Mouse (Mus musculus): ENCODE data around the gene Hbb-bt. TPM values are rescaled to one million over a fixed set of nuclear protein-coding genes. Genes with fewer than 3 reads are reported as not detected.
"Not testable (repeated sequence)": the region's sequence is repeated elsewhere in the genome, so short reads cannot be mapped to it uniquely, and the experiment has no call there.

Gene Hbb-bt
- polyA plus RNA-seq, 1 experiment, result 7.2 TPM

- Histone ChIP-seq H3K27me3 (ENCODE audit: control insufficient read depth, insufficient read depth, low read length) (no peaks in the 10 kb centered on the region), H3K27ac (ENCODE audit: insufficient read depth, low read depth, low read length) (no peak overlapping the region), H3K4me1 (ENCODE audit: control insufficient read depth, insufficient read depth, insufficient read length, low read length) (no peaks in the 10 kb centered on the region), H3K4me3 (ENCODE audit: low read depth, low read length) (no peak overlapping the region), H3K36me3 (ENCODE audit: control insufficient read depth, insufficient read depth, low read length) (no peaks in the 10 kb centered on the region)
- WGBS, result 14% methylated on average over 1 of the region's 1 CpGs
- TF ChIP-seq POLR2A (IDR thresholded peaks at IDR 0.05; ENCODE audit: low read depth, low read length) (no peak), CTCF (IDR thresholded peaks at IDR 0.05; ENCODE audit: extremely low read depth, insufficient read length, insufficient replicate concordance, low read depth, low read length) (no peak)
These were observed 1.6 kb downstream of the Hbb-bt start for GRCm38 (mm10) chr7:103812174-103812573.

- TF ChIP-seq POLR2A (IDR thresholded peaks at IDR 0.05; ENCODE audit: low read depth, low read length) (no peak), CTCF (IDR thresholded peaks at IDR 0.05; ENCODE audit: extremely low read depth, insufficient read length, insufficient replicate concordance, low read depth, low read length) (no peak)
- Histone ChIP-seq H3K27ac (ENCODE audit: insufficient read depth, low read depth, low read length) (no peak overlapping the region), H3K4me1 (ENCODE audit: control insufficient read depth, insufficient read depth, insufficient read length, low read length) (no peaks in the 10 kb centered on the region), H3K4me3 (ENCODE audit: low read depth, low read length) (no peak overlapping the region), H3K36me3 (ENCODE audit: control insufficient read depth, insufficient read depth, low read length) (no peaks in the 10 kb centered on the region), H3K27me3 (ENCODE audit: control insufficient read depth, insufficient read depth, low read length) (no peaks in the 10 kb centered on the region)
- WGBS, result 100% methylated on average over 1 of the region's 1 CpGs
These were observed 2.5 kb downstream of the Hbb-bt start for GRCm38 (mm10) chr7:103811223-103811845.

GRCm38 (mm10) chr7:103810746-103811145, 3.0 kb downstream of the Hbb-bt start:
- no peaks in the 10 kb centered on the region for H3K4me1 ChIP-seq (ENCODE audit: control insufficient read depth, insufficient read depth, insufficient read length, low read length)
- no peak overlapping the region for H3K27ac ChIP-seq (ENCODE audit: insufficient read depth, low read depth, low read length)
- H3K4me3 ChIP-seq (ENCODE audit: low read depth, low read length), result no peak overlapping the region
- 66% methylated on average over 3 of the region's 3 CpGs for WGBS
- no peaks in the 10 kb centered on the region for H3K36me3 ChIP-seq (ENCODE audit: control insufficient read depth, insufficient read depth, low read length)
- TF ChIP-seq CTCF (IDR thresholded peaks at IDR 0.05; ENCODE audit: extremely low read depth, insufficient read length, insufficient replicate concordance, low read depth, low read length), result no peak
- no peaks in the 10 kb centered on the region for H3K27me3 ChIP-seq (ENCODE audit: control insufficient read depth, insufficient read depth, low read length)

GRCm38 (mm10) chr7:103810296-103810695, 3.5 kb downstream of the Hbb-bt start:
- 89% methylated on average over 1 of the region's 1 CpGs for WGBS
- no peaks in the 10 kb centered on the region for H3K36me3 ChIP-seq (ENCODE audit: control insufficient read depth, insufficient read depth, low read length)
- no peaks in the 10 kb centered on the region for H3K27me3 ChIP-seq (ENCODE audit: control insufficient read depth, insufficient read depth, low read length)
- no peaks in the 10 kb centered on the region for H3K4me1 ChIP-seq (ENCODE audit: control insufficient read depth, insufficient read depth, insufficient read length, low read length)
- TF ChIP-seq POLR2A (IDR thresholded peaks at IDR 0.05; ENCODE audit: low read depth, low read length) (no peak), CTCF (IDR thresholded peaks at IDR 0.05; ENCODE audit: extremely low read depth, insufficient read length, insufficient replicate concordance, low read depth, low read length) (no peak)
- H3K4me3 ChIP-seq (ENCODE audit: low read depth, low read length), result no peak overlapping the region
- no peak overlapping the region for H3K27ac ChIP-seq (ENCODE audit: insufficient read depth, low read depth, low read length)

GRCm38 (mm10) chr7:103809801-103810155, 4.0 kb downstream of the Hbb-bt start:
- TF ChIP-seq POLR2A (IDR thresholded peaks at IDR 0.05; ENCODE audit: low read depth, low read length) (no peak), CTCF (IDR thresholded peaks at IDR 0.05; ENCODE audit: extremely low read depth, insufficient read length, insufficient replicate concordance, low read depth, low read length) (no peak)
- WGBS, result 62% methylated on average over 1 of the region's 1 CpGs
- H3K4me1 ChIP-seq (ENCODE audit: control insufficient read depth, insufficient read depth, insufficient read length, low read length), result no peaks in the 10 kb centered on the region
- H3K27me3 ChIP-seq (ENCODE audit: control insufficient read depth, insufficient read depth, low read length), result no peaks in the 10 kb centered on the region
- no peak overlapping the region for H3K27ac ChIP-seq (ENCODE audit: insufficient read depth, low read depth, low read length)
- no peak overlapping the region for H3K4me3 ChIP-seq (ENCODE audit: low read depth, low read length)
- H3K36me3 ChIP-seq (ENCODE audit: control insufficient read depth, insufficient read depth, low read length), result no peaks in the 10 kb centered on the region

GRCm38 (mm10) chr7:103808971-103809800, 4.6 kb downstream of the Hbb-bt start:
- Histone ChIP-seq H3K4me3 (ENCODE audit: low read depth, low read length) (no peak overlapping the region), H3K27ac (ENCODE audit: insufficient read depth, low read depth, low read length) (no peak overlapping the region), H3K4me1 (ENCODE audit: control insufficient read depth, insufficient read depth, insufficient read length, low read length) (no peaks in the 10 kb centered on the region), H3K27me3 (ENCODE audit: control insufficient read depth, insufficient read depth, low read length) (no peaks in the 10 kb centered on the region), H3K36me3 (ENCODE audit: control insufficient read depth, insufficient read depth, low read length) (no peaks in the 10 kb centered on the region)
- 27% methylated on average over 5 of the region's 5 CpGs for WGBS
- TF ChIP-seq POLR2A (IDR thresholded peaks at IDR 0.05; ENCODE audit: low read depth, low read length) (no peak), CTCF (IDR thresholded peaks at IDR 0.05; ENCODE audit: extremely low read depth, insufficient read length, insufficient replicate concordance, low read depth, low read length) (no peak)

GRCm38 (mm10) chr7:103808120-103808519, 5.7 kb downstream of the Hbb-bt start:
- H3K4me3 ChIP-seq (ENCODE audit: low read depth, low read length); H3K4me1 ChIP-seq (ENCODE audit: control insufficient read depth, insufficient read depth, insufficient read length, low read length); H3K36me3 ChIP-seq (ENCODE audit: control insufficient read depth, insufficient read depth, low read length); H3K27ac ChIP-seq (ENCODE audit: insufficient read depth, low read depth, low read length); H3K27me3 ChIP-seq (ENCODE audit: control insufficient read depth, insufficient read depth, low read length): not testable (repeated sequence)
- 67% methylated on average over 2 of the region's 2 CpGs for WGBS

All from small intestine, adult 2 months (tissue).